Mouse (Mus musculus) bone marrow macrophage, adult 2 months (primary cell): ENCODE data around the gene Klhl35.

Source experiments
- CTCF ChIP-seq: IDR thresholded peaks from 2 replicates; pipeline ENCODE4 v1.5.1; 2012; ENCODE audit warnings: low read depth, mild to moderate bottlenecking, low read length, moderate library complexity
- POLR2A ChIP-seq: IDR thresholded peaks from 2 replicates; pipeline ENCODE4 v1.6.1; 2012; ENCODE audit warnings: mild to moderate bottlenecking, low read depth, low read length, borderline replicate concordance

DNA sequence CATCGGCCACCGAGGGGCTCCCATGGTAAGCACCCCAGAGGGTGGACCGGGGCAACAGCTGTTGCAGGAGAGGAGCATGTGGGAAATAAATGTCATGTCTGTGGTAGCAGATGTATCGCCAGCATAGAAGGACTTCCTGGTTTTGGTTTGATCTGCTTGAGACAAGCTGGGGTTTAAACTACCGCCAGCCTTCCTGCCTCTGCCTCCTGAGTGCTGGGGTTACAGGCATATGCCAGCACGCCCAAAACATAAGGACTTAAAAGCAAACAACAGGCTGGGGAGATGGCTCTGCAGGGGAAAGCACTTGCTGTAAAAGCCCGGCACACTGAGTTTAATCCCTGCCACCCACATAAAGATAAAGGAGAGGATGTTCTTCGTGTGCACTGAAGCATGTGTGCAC, 16.7 kb upstream of the Klhl35 start:
- TF ChIP-seq POLR2A (no peak), CTCF (no peak)
